Mouse (Mus musculus): ENCODE measurements around the gene Fbxo27. TPM values are rescaled to one million over a fixed set of nuclear protein-coding genes. Genes with fewer than 3 reads are reported as not detected.
A peak's percentile ranks its signal among the peaks of the same experiment; 100 is the strongest.
"Not testable (repeated sequence)": the region's sequence is repeated elsewhere in the genome, so short reads cannot be mapped to it uniquely, and the experiment has no call there.

The Fbxo27 gene
- total RNA-seq (2021), result under 1 TPM; 0.34 to 0.76 TPM
- long read RNA-seq, experiment 1, partial matches to known transcripts, result 0 of 1 reads
- long read RNA-seq, experiment 1, other reads (novel, unspliced or antisense), result 1 of 1 reads
- long read RNA-seq, experiment 2, partial matches to known transcripts, result 0 of 1 reads
- long read RNA-seq, experiment 2, other reads (novel, unspliced or antisense), result 0 of 1 reads

DNA sequence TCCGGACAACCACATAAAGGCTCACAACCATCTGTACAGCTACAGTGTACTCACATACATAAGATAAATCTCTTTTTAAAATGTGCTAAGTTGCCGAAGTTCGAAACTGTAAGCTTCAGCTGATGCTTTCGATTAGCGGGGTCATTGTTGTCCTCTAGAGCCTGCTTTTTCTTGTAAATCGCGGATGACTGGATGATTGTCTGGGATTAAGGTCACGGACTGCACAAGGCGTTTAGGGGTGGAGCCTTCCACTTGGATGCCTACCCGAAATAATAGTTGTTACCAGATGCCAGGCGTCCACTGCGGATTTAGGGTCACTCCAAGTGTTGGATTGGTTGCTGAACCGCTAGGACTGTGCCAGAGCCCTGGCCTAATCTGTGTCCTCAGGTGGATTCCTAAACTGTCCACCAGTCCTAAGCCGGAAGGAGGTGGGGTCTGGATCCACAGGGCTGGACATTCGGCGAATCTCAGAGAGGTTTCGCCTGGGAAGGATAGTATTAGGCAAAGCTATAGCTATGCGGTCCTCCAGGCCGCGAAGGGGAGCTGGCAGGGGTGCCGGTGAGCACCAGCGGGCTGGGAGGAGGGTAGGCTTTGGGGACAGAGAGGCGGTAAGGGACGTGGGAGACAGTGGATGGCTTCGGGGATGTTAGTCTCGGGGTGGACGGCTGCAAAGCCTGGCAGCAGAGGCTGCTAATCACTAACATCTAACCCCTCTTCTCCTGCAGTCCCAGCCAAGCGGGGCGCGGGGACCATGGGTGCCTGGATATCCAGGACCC is at the start of gene Fbxo27:
Gene Fbxo27 (plus strand): TSS at position 305 of the 776 bp plus-strand sequence.
- no peak for DNase-seq (ENCODE audit: low spot score)

DNA sequence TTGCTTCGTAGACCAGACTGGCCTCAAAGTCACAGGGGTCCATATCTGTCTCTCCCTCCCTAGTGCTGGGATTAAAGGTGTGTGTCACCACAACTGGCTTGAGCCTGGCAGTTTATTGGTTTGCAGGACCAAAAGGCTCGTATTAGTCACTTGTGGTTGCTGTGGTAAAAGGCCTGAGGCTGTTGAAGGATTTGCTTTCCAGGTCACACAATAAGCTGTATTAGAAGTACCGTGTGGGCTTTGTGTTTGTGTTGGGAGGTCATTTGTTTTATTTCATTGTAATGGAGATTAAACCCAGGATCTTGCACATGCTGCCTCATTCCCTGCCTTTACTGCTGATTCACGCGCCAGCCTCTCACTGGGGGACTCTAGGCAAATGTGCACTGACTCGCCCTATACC is 47.3 kb upstream of the Fbxo27 start:
- DNase-seq (ENCODE audit: low spot score), result no peak

DNA sequence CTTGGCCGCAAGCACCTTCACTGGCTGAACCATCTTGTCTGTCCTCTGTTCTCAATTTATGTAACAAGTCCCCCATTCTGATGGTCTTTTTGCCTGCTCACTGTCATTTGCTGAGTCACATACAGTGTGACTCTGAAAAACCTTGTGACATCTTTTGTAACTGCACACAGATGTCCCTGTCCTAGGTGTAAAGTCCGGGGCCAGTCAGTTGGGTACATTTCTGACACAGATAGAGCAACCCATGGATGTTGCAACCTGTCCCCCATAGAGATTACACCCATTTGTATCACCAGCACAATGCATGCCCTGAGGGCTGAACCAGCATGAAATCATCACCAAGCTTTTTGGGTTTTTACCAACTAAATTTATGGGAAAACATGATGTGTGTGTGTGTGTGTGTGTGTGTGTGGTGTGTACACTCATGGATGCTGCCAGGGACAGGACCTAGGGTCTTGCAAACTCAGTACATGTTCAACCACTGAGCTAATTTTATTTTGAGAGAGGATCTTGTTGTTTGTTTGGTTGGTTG is 46.6 kb upstream of the Fbxo27 start:
- DNase-seq (ENCODE audit: low spot score), result no peak

- no peak for DNase-seq (ENCODE audit: low spot score)
These were observed 45.6 kb upstream of the Fbxo27 start for GRCm38 (mm10) chr7:28647016-28647415.

DNA sequence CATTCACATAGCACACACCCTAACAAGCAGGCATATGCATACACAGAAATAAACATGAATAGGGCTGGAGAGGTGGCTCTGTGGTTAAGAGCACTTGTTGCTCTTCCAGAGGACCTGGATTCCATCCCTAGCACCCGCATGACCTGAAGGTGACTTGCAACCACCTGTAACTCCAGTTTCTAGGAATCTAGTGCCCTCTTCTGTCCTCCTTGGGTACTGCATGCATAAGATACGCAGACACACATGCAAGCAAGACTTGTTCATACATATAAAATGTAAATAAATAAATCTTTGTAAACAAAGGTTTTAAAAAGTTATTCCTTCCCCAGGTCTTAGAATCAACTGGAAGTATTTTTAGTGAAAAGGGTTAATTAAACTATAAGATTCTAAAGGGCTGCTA is 41.5 kb upstream of the Fbxo27 start:
- no peak for DNase-seq (ENCODE audit: low spot score)

DNA sequence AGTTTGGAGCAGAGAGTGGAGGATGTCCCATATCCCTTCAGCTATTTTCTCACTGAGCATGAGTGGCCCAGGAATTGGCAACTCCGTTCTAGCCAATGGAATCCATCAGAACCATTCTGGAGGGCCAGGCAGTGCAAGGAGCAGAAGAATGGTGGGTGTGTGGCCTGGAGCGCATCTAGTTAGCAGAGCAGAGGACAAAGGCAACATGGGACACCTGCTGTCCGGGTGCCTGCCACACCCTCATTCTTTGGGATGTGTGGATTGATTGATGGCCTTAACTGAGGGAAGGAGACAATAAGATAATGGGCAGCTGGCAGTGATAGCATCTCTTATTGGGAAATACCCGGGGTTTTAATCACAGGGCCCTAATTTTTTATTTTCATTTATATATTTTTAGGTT is 36.2 kb upstream of the Fbxo27 start:
- no peak for DNase-seq (ENCODE audit: low spot score)

GRCm38 (mm10) chr7:28665620-28666579 is 26.7 kb upstream of the Fbxo27 start:
- DNase-seq (ENCODE audit: low spot score), result no peak

DNA sequence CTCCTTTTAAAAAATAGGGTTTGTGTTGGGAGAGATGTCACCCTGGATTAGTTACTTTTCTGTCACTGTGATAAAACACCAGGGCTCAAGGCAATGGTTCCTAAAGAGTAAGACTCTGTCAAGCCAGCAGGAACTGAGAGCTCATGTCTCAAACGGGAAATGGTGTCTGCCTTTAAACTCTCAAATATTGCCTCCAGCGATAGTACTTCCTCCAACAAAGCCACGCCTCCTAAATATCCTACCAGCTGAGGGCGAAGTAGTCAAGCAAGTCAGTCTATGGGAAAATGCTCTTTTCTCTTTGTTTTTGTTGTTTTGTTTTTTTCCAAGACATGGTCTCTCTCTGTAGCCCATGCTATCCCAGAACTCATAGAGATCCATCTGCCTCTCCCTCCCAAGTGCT is 21.5 kb upstream of the Fbxo27 start:
- DNase-seq (ENCODE audit: low spot score), result no peak

DNA sequence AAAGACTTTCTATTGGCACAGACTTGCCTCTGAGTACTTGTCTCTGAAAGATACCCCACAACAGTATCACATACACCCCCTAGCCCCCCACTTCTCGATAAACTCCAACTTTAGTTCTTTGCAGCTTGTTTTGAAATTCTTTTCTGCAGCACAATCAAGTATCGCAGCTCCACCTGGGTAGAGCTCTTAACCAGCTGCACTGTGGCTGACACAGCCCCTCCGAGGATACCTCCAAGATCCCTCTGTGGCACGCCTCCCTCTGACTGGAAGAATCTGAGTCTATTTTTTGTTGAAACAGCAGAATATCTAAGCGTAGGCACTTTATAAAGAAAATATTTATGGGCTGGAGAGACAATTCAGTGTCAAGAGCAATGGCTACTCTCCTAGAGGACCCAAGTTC is 20.4 kb upstream of the Fbxo27 start:
- no peak for DNase-seq (ENCODE audit: low spot score)

- DNase-seq (ENCODE audit: low spot score), result not testable (repeated sequence)
These were observed 19.9 kb upstream of the Fbxo27 start for GRCm38 (mm10) chr7:28672786-28673185.

- DNase-seq (ENCODE audit: low spot score), result no peak
These were observed 17.7 kb upstream of the Fbxo27 start for GRCm38 (mm10) chr7:28674994-28675393.

GRCm38 (mm10) chr7:28675746-28676145 is 16.9 kb upstream of the Fbxo27 start:
- DNase-seq (ENCODE audit: low spot score), result peak; percentile 30

DNA sequence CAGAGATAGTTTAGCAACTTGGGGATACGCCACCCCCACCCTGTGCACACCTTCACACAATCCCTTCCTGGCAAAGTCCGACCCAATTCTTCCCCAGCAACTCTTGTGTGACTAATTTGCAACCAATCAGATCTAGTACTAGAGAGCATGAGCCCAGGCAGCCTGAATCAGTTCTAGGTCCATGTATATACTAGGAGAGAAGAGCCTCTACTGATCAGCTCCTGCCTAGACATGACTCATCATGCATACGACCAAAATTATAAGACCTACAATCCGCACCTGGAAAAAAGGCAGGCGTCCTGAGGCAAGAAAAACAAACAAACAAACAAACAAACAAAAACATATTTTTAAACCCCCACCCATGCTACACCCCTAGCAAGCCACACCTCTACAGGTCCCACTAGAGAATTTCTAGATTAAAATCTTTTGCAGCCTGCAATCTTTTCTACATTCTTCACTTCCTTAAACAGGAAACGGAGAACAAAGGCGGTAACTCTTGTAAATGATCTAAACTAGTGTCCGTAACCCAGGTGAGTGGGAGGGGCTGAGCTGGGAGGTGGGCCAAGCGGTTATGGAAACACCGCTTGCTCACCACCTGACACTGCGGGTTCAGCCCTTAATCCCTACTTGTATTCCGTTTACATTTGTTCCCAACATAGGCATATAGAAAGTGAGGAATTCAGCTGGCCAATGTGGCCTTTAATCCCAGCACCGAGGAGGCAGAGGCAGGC is 15.7 kb upstream of the Fbxo27 start:
- DNase-seq (ENCODE audit: low spot score), result no peak

- DNase-seq (ENCODE audit: low spot score), result no peak
These were observed 15.0 kb upstream of the Fbxo27 start for GRCm38 (mm10) chr7:28677624-28678023.

- no peak for DNase-seq (ENCODE audit: low spot score)
These were observed 1.6 kb upstream of the Fbxo27 start for GRCm38 (mm10) chr7:28691075-28691474.

GRCm38 (mm10) chr7:28693321-28693966 is 795 bp downstream of the Fbxo27 start:
- DNase-seq (ENCODE audit: low spot score), result peak; percentile 40

DNA sequence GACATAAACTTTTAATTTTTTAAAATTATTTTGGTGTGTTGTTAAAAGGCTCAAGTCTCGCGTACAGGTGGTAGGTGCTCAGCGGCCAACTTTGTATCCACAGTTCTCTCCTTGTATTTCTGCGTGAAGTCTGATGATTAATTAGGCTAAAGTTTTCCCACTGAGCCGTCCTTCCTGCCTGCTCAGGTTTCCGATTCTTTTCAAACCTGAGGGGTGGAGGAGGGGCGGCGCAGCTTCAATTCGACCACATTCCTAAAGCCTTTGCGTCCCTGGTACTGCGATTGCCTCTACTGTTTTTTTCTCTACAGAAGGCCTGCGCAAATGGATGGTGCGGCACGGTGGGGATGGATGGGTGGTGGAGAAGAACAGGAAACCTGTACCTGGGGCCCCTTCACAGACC is 1.8 kb downstream of the Fbxo27 start:
- no peak for DNase-seq (ENCODE audit: low spot score)

DNA sequence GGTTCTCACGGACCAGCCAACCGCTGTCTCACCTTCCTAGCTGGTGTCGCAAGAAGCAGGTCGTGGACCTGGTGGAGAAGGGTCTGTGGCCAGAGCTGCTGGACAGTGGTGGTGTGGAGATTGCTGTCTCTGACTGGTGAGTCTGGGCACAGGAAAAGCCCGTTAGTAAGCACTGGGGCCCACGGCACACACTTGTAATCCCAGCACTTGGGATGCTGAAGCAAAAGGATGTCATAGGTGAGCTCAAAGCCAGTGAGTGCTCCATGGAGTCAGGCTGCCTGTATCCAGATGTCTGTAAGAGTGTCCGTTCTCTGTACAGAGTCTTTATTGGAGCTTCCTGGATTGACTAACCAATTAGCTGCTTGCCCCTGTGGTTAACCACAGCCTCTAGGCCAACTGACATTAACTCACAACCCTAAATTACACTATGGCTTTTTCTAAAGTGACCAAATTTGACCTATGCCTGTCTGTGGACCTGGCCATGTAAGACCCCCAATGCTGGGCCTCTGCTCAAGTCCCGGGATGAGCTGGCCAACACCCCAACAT is 2.4 kb downstream of the Fbxo27 start:
- DNase-seq (ENCODE audit: low spot score), result no peak

- no peak for DNase-seq (ENCODE audit: low spot score)
These were observed 4.6 kb downstream of the Fbxo27 start for GRCm38 (mm10) chr7:28697277-28697676.

GRCm38 (mm10) chr7:28700269-28700668 is 7.6 kb downstream of the Fbxo27 start:
- no peak for DNase-seq (ENCODE audit: low spot score)

Data from gastrocnemius, adult 18-20 months (tissue).